Mouse (Mus musculus) bone marrow macrophage, adult 2 months (primary cell): ENCODE data around the gene Cd27.

ENCODE experiments used
- CTCF ChIP-seq: IDR thresholded peaks from 2 replicates; pipeline ENCODE4 v1.5.1; 2012; ENCODE audit warnings: low read depth, mild to moderate bottlenecking, low read length, moderate library complexity
- POLR2A ChIP-seq: IDR thresholded peaks from 2 replicates; pipeline ENCODE4 v1.6.1; 2012; ENCODE audit warnings: mild to moderate bottlenecking, low read depth, low read length, borderline replicate concordance

- TF ChIP-seq CTCF (no peak), POLR2A (no peak)
These were observed 6.2 kb downstream of the Cd27 start for GRCm38 (mm10) chr6:125230571-125230970.
